Mouse (Mus musculus) hindbrain, embryonic 10.5 days (tissue): ENCODE results near the gene Prss33. TPM values are rescaled to one million over a fixed set of nuclear protein-coding genes. Genes with fewer than 3 reads are reported as not detected.

Source experiments
- DNase-seq: peaks from one replicate; pipeline ENCODE4 v3.0.0-alpha.2; 2017; ENCODE audit warnings: low spot score
- H3K27ac ChIP-seq: fragments of 300-500 bp; sonication (generic); 2 replicates; pipeline ENCODE4 v1.5.1; 2016; ENCODE audit warnings: mild to moderate bottlenecking, moderate library complexity
- H3K27me3 ChIP-seq: fragments of 300-500 bp; sonication (generic); 2 replicates; pipeline ENCODE4 v1.6.1; 2016; ENCODE audit warnings: mild to moderate bottlenecking; ENCODE audit not compliant: poor library complexity, insufficient read depth, severe bottlenecking
- H3K36me3 ChIP-seq: fragments of 300-500 bp; sonication (generic); 2 replicates; pipeline ENCODE4 v1.6.1; 2016; ENCODE audit warnings: mild to moderate bottlenecking, moderate library complexity
- H3K4me1 ChIP-seq: fragments of 300-500 bp; sonication (generic); replicated peaks from 2 replicates; pipeline ENCODE4 v1.6.1; 2016; ENCODE audit warnings: mild to moderate bottlenecking
- H3K4me3 ChIP-seq: fragments of 300-500 bp; sonication (generic); 2 replicates; pipeline ENCODE4 v1.5.1; 2016; ENCODE audit warnings: mild to moderate bottlenecking, moderate library complexity
- H3K9me3 ChIP-seq: fragments of 300-500 bp; sonication (generic); 2 replicates; pipeline ENCODE4 v1.6.1; 2016; ENCODE audit warnings: mild to moderate bottlenecking, moderate library complexity
- WGBS: fragments of 180-500 bp; shearing (Covaris S2); methylation state at CpG from one replicate; pipeline ENCODE4 v1.1.7; 2016; 5-methylcytosine and 5-hydroxymethylcytosine counted together
- polyA plus RNA-seq: library from polyadenylated mRNA; unstranded; fragments of >200 nt; fragmentation: Nextera tagmentation; extraction: Ambion mirVana; gene quantifications from 2 replicates; pipeline ENCODE4 v1.2.1, GENCODE M21; 2016

Prss33 gene
- polyA plus RNA-seq, 1 experiment from 2014 or later: not detected

- peak; percentile 76 for DNase-seq
- Histone ChIP-seq H3K4me1 (no peaks in the 10 kb centered on the region), H3K27me3 (no peaks in the 10 kb centered on the region), H3K4me3 (no peak overlapping the region), H3K27ac (0 out of 2 replicates have a peak overlapping the region, but pooled peaks have one; percentile 69), H3K9me3 (no peaks in the 10 kb centered on the region), H3K36me3 (no peaks in the 10 kb centered on the region)
- 66% methylated on average over 19 of the region's 19 CpGs for WGBS
These were observed 15.2 kb upstream of the Prss33 start for GRCm38 (mm10) chr17:23850853-23851749.

GRCm38 (mm10) chr17:23850028-23850427 is 14.2 kb upstream of the Prss33 start:
- H3K36me3 ChIP-seq: no peaks in the 10 kb centered on the region
- no peaks in the 10 kb centered on the region for H3K27me3 ChIP-seq
- H3K4me1 ChIP-seq: no peaks in the 10 kb centered on the region
- H3K9me3 ChIP-seq: no peaks in the 10 kb centered on the region
- 63% methylated on average over 2 of the region's 2 CpGs for WGBS
- no peak overlapping the region for H3K4me3 ChIP-seq
- no peak overlapping the region for H3K27ac ChIP-seq
- no peak for DNase-seq

- Histone ChIP-seq H3K9me3 (no peaks in the 10 kb centered on the region), H3K36me3 (no peaks in the 10 kb centered on the region), H3K27ac (peak within 1 kb of the TSS; percentile 23; the same call in 1 of the 2 replicates), H3K4me1 (peaks cover 11% of the 10 kb centered on the region; the same call in 1 of the 2 replicates), H3K27me3 (peaks cover 15% of the 10 kb centered on the region), H3K4me3 (peak within 1 kb of the TSS; percentile 45)
- DNase-seq: peak; percentile 65
- 20% methylated on average over 19 of the region's 19 CpGs for WGBS
These were observed 8.0 kb upstream of the Prss33 start, which contains the start of the genes Prss32 and Prss41 for GRCm38 (mm10) chr17:23843812-23844273. TSS of gene Prss32 (plus strand) at chr17:23843855. TSS of gene Prss41 (minus strand) at chr17:23844172.

GRCm38 (mm10) chr17:23843141-23843811 is 7.4 kb upstream of the Prss33 start:
- Histone ChIP-seq H3K4me3 (peak overlapping the region; percentile 45), H3K9me3 (no peaks in the 10 kb centered on the region), H3K27me3 (peaks cover 15% of the 10 kb centered on the region), H3K36me3 (no peaks in the 10 kb centered on the region), H3K4me1 (peaks cover 11% of the 10 kb centered on the region; the same call in 1 of the 2 replicates), H3K27ac (peak overlapping the region; percentile 23; the same call in 1 of the 2 replicates)
- no peak for DNase-seq
- 38% methylated on average over 23 of the region's 23 CpGs for WGBS

GRCm38 (mm10) chr17:23841145-23841544 is 5.3 kb upstream of the Prss33 start:
- 32% methylated on average over 4 of the region's 4 CpGs for WGBS
- no peak overlapping the region for H3K27ac ChIP-seq
- peak; percentile 56 for DNase-seq
- no peaks in the 10 kb centered on the region for H3K9me3 ChIP-seq
- H3K4me1 ChIP-seq: peaks cover 11% of the 10 kb centered on the region; the same call in 1 of the 2 replicates
- H3K4me3 ChIP-seq: no peak overlapping the region
- H3K27me3 ChIP-seq: peaks cover 15% of the 10 kb centered on the region
- no peaks in the 10 kb centered on the region for H3K36me3 ChIP-seq

GRCm38 (mm10) chr17:23831201-23831600 is 4.7 kb downstream of the Prss33 start:
- H3K4me3 ChIP-seq: no peak overlapping the region
- no peak for DNase-seq
- H3K9me3 ChIP-seq: no peaks in the 10 kb centered on the region
- peaks cover 12% of the 10 kb centered on the region for H3K36me3 ChIP-seq
- no peak overlapping the region for H3K27ac ChIP-seq
- WGBS: 98% methylated on average over 1 of the region's 1 CpGs
- H3K4me1 ChIP-seq: peaks cover 19% of the 10 kb centered on the region
- H3K27me3 ChIP-seq: peaks cover 50% of the 10 kb centered on the region

GRCm38 (mm10) chr17:23829064-23829619 is 6.7 kb downstream of the Prss33 start, which contains the start of gene Elob:
TSS of gene Elob (minus strand) at chr17:23829136.
- Histone ChIP-seq H3K27me3 (peaks cover 37% of the 10 kb centered on the region), H3K27ac (peak within 1 kb of the TSS; percentile 93), H3K4me3 (peak within 1 kb of the TSS; percentile 91), H3K36me3 (peaks cover 33% of the 10 kb centered on the region), H3K4me1 (peaks cover 19% of the 10 kb centered on the region), H3K9me3 (no peaks in the 10 kb centered on the region)
- WGBS: 1% methylated on average over 41 of the region's 42 CpGs
- DNase-seq: peak; percentile 91

- peaks cover 30% of the 10 kb centered on the region for H3K27me3 ChIP-seq
- no peak for DNase-seq
- H3K27ac ChIP-seq: peak overlapping the region; percentile 93
- WGBS: under 1% methylated on average over 47 of the region's 47 CpGs
- no peaks in the 10 kb centered on the region for H3K9me3 ChIP-seq
- peaks cover 40% of the 10 kb centered on the region for H3K36me3 ChIP-seq
- H3K4me3 ChIP-seq: peak overlapping the region; percentile 91
- H3K4me1 ChIP-seq: peaks cover 19% of the 10 kb centered on the region
These were observed 7.4 kb downstream of the Prss33 start for GRCm38 (mm10) chr17:23828271-23829001.

GRCm38 (mm10) chr17:23825591-23825990 is 10.3 kb downstream of the Prss33 start:
- no peak for DNase-seq
- H3K4me1 ChIP-seq: peaks cover 19% of the 10 kb centered on the region
- H3K4me3 ChIP-seq: no peak overlapping the region
- H3K9me3 ChIP-seq: 0 out of 2 replicates have a peak, but pooled peaks cover 3% of the 10 kb centered on the region
- peaks cover 68% of the 10 kb centered on the region for H3K36me3 ChIP-seq
- WGBS: 95% methylated on average over 4 of the region's 4 CpGs
- H3K27ac ChIP-seq: no peak overlapping the region
- 0 out of 2 replicates have a peak, but pooled peaks cover 4% of the 10 kb centered on the region for H3K27me3 ChIP-seq

GRCm38 (mm10) chr17:23823614-23824013 is 12.2 kb downstream of the Prss33 start:
- no peak for DNase-seq
- peaks cover 88% of the 10 kb centered on the region for H3K36me3 ChIP-seq
- no peak overlapping the region for H3K27ac ChIP-seq
- H3K9me3 ChIP-seq: peaks cover 16% of the 10 kb centered on the region
- peaks cover 19% of the 10 kb centered on the region for H3K4me1 ChIP-seq
- WGBS: 92% methylated on average over 12 of the region's 12 CpGs
- H3K27me3 ChIP-seq: no peaks in the 10 kb centered on the region
- no peak overlapping the region for H3K4me3 ChIP-seq

GRCm38 (mm10) chr17:23823018-23823417 is 12.8 kb downstream of the Prss33 start:
- Histone ChIP-seq H3K36me3 (peaks cover 94% of the 10 kb centered on the region), H3K4me3 (no peak overlapping the region), H3K27ac (no peak overlapping the region), H3K9me3 (peaks cover 22% of the 10 kb centered on the region), H3K27me3 (no peaks in the 10 kb centered on the region), H3K4me1 (peaks cover 14% of the 10 kb centered on the region)
- WGBS: 89% methylated on average over 16 of the region's 16 CpGs
- no peak for DNase-seq

GRCm38 (mm10) chr17:23822094-23822493 is 13.8 kb downstream of the Prss33 start:
- peaks cover 5% of the 10 kb centered on the region for H3K4me1 ChIP-seq
- no peak for DNase-seq
- H3K27ac ChIP-seq: no peak overlapping the region
- H3K27me3 ChIP-seq: no peaks in the 10 kb centered on the region
- no peak overlapping the region for H3K4me3 ChIP-seq
- peaks cover 100% of the 10 kb centered on the region for H3K36me3 ChIP-seq
- H3K9me3 ChIP-seq: peaks cover 28% of the 10 kb centered on the region
- WGBS: 86% methylated on average over 6 of the region's 6 CpGs
